Mouse (Mus musculus) thymus, adult 2 months (tissue): ENCODE data around the gene Gm10309. TPM values are rescaled to one million over a fixed set of nuclear protein-coding genes. Genes with fewer than 3 reads are reported as not detected.

Source experiments
- DNase-seq: peaks from one replicate; pipeline ENCODE4 v3.0.0; 2021
- H3K27ac ChIP-seq: fragments of 200-500 bp; 2 replicates; pipeline ENCODE4 v1.5.1; 2012; ENCODE audit warnings: low read length, control low read depth; ENCODE audit not compliant: control insufficient read depth, insufficient read depth
- H3K27me3 ChIP-seq: fragments of 200-500 bp; 2 replicates; pipeline ENCODE4 v1.6.1; 2012; ENCODE audit warnings: mild to moderate bottlenecking, low read length, moderate library complexity, mixed read lengths; ENCODE audit not compliant: control insufficient read depth, insufficient read depth
- H3K36me3 ChIP-seq: fragments of 200-500 bp; 2 replicates; pipeline ENCODE4 v1.6.1; 2012; ENCODE audit warnings: mild to moderate bottlenecking, low read length, moderate library complexity; ENCODE audit not compliant: control insufficient read depth, insufficient read depth
- H3K4me1 ChIP-seq: fragments of 200-500 bp; replicated peaks from 2 replicates; pipeline ENCODE4 v1.6.1; 2012; ENCODE audit warnings: low read length; ENCODE audit not compliant: control insufficient read depth, insufficient read depth
- H3K4me3 ChIP-seq: fragments of 200-500 bp; 2 replicates; pipeline ENCODE4 v1.5.1; 2012; ENCODE audit warnings: mild to moderate bottlenecking, low read length, control low read depth, moderate library complexity; ENCODE audit not compliant: control insufficient read depth, insufficient read depth
- CTCF ChIP-seq: fragments of 200-500 bp; IDR thresholded peaks from 2 replicates; pipeline ENCODE4 v1.5.1; 2012; ENCODE audit warnings: mild to moderate bottlenecking, control low read depth, low read length, moderate library complexity, borderline replicate concordance; ENCODE audit not compliant: control insufficient read depth, poor library complexity, insufficient read depth; ENCODE audit errors: extremely low read depth
- POLR2A ChIP-seq: fragments of 200-500 bp; IDR thresholded peaks from 2 replicates; pipeline ENCODE4 v1.6.1; 2012; ENCODE audit warnings: mild to moderate bottlenecking, low read length, control low read depth, moderate library complexity; ENCODE audit not compliant: control insufficient read depth, poor library complexity, insufficient read depth; ENCODE audit errors: extremely low read depth
- WGBS: fragments of 180-500 bp; shearing (Covaris S2); methylation state at CpG from one replicate; pipeline ENCODE4 v1.1.7; 2018; 5-methylcytosine and 5-hydroxymethylcytosine counted together
- polyA plus RNA-seq: library from polyadenylated mRNA; depleted of rRNA; stranded (reverse); fragments of >200 nt; gene quantifications from 2 replicates; pipeline ENCODE4 v1.2.3, GENCODE M21; 2012

Gm10309 gene
- polyA plus RNA-seq, 1 experiment: not detected

- no peak for TF ChIP-seq POLR2A
- no peak for TF ChIP-seq CTCF
- 97% methylated on average over 9 of the region's 9 CpGs for WGBS
- Histone ChIP-seq H3K27me3 (no peaks in the 10 kb centered on the region), H3K4me1 (no peaks in the 10 kb centered on the region), H3K4me3 (no peak overlapping the region), H3K36me3 (no peaks in the 10 kb centered on the region), H3K27ac (no peak overlapping the region)
- DNase-seq: no peak
Observed at GRCm38 (mm10) chr17:86503208-86503897, 1.7 kb downstream of the Gm10309 start.

GRCm38 (mm10) chr17:86501393-86501792 lies 3.6 kb downstream of the Gm10309 start:
- no peak for DNase-seq
- no peaks in the 10 kb centered on the region for H3K4me1 ChIP-seq
- WGBS: 95% methylated on average over 4 of the region's 4 CpGs
- H3K4me3 ChIP-seq: no peak overlapping the region
- H3K27me3 ChIP-seq: no peaks in the 10 kb centered on the region
- TF ChIP-seq POLR2A: no peak
- no peak for TF ChIP-seq CTCF
- no peaks in the 10 kb centered on the region for H3K36me3 ChIP-seq
- no peak overlapping the region for H3K27ac ChIP-seq

GRCm38 (mm10) chr17:86499359-86500045 lies 5.5 kb downstream of the Gm10309 start:
- no peaks in the 10 kb centered on the region for H3K36me3 ChIP-seq
- H3K27ac ChIP-seq: no peak overlapping the region
- no peak for DNase-seq
- 83% methylated on average over 15 of the region's 15 CpGs for WGBS
- H3K4me1 ChIP-seq: no peaks in the 10 kb centered on the region
- no peak overlapping the region for H3K4me3 ChIP-seq
- TF ChIP-seq POLR2A (no peak), CTCF (no peak)
- H3K27me3 ChIP-seq: no peaks in the 10 kb centered on the region

DNA sequence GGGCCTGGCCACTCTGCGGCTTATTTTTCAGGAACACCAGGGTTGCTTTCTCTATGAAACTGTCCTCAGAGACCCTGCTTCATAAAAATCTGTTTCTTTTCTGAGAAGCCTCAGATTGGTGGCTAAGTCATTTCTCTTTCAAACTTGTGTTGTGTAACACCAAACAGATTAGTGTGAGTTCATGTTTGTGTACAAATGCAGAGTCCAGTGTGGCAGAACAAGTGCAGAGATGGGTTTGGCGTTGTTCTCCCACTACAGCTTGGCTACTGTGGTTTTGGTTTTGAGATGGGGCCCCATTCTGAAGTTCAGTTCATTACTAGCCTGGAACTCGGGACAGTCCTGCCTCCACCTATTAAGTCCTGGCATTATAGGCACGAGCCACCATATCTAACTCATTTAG lies 7.7 kb downstream of the Gm10309 start:
- TF ChIP-seq CTCF (no peak), POLR2A (no peak)

GRCm38 (mm10) chr17:86496123-86496771 lies 8.8 kb downstream of the Gm10309 start:
- Histone ChIP-seq H3K27ac (no peak overlapping the region), H3K4me1 (no peaks in the 10 kb centered on the region), H3K36me3 (no peaks in the 10 kb centered on the region), H3K4me3 (no peak overlapping the region), H3K27me3 (no peaks in the 10 kb centered on the region)
- 95% methylated on average over 9 of the region's 9 CpGs for WGBS
- peak; percentile 19 for DNase-seq
- TF ChIP-seq POLR2A: no peak
- TF ChIP-seq CTCF: no peak

More for the DNA sequence above, 7.7 kb downstream of the Gm10309 start:
- H3K36me3 ChIP-seq: no peaks in the 10 kb centered on the region
- no peak for DNase-seq
- H3K4me3 ChIP-seq: no peak overlapping the region
- H3K27me3 ChIP-seq: no peaks in the 10 kb centered on the region
- WGBS: 84% methylated on average over 4 of the region's 4 CpGs
- H3K4me1 ChIP-seq: no peaks in the 10 kb centered on the region
- no peak overlapping the region for H3K27ac ChIP-seq

DNA sequence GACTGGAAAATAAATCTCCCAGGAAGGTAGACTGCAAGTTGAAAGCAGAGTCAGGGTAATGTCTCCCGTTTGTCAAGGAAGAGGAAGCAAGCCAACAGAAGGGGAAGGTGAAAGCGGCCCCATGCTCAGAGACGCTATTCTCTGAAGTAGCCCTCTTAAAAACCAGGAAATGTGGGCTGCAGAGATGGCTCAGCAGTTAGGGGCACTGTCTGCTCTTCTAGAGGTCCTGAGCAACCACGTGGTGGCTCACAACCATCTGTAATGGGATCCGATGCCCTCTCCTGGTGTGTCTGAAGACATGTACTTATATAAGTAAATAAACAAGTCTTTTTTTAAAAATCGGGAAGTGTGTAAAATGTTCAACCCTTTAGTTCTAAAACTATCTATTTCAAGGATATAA lies 10.1 kb downstream of the Gm10309 start:
- Histone ChIP-seq H3K4me1 (no peaks in the 10 kb centered on the region), H3K36me3 (no peaks in the 10 kb centered on the region), H3K4me3 (no peak overlapping the region)

More for the DNA sequence above, 10.1 kb downstream of the Gm10309 start:
- 14% methylated on average over 6 of the region's 6 CpGs for WGBS
- H3K27ac ChIP-seq: no peak overlapping the region
- DNase-seq: no peak
- TF ChIP-seq CTCF: no peak
- TF ChIP-seq POLR2A: no peak
- H3K27me3 ChIP-seq: no peaks in the 10 kb centered on the region
